Mouse (Mus musculus) gastrocnemius, postnatal 10 days (tissue): ENCODE results near the gene Lamb3. TPM values are rescaled to one million over a fixed set of nuclear protein-coding genes. Genes with fewer than 3 reads are reported as not detected.

ENCODE experiments used
- DNase-seq: peaks from one replicate; pipeline ENCODE4 v3.0.0; 2021; ENCODE audit warnings: mixed read lengths
- total RNA-seq, 2 experiments: library from RNA; stranded (reverse); gene quantifications; 2 replicates each; pipeline ENCODE4 v1.2.3; 2021

Lamb3 gene
- total RNA-seq, 2 experiments from 2014 or later = 1.2 to 2.0 TPM

- DNase-seq = peak; percentile 43
Observed at GRCm38 (mm10) chr1:193382841-193383462, 175.5 kb downstream of the Lamb3 start.

GRCm38 (mm10) chr1:193386136-193386535 is 178.6 kb downstream of the Lamb3 start:
- peak; percentile 91 for DNase-seq

GRCm38 (mm10) chr1:193387241-193387640 is 179.7 kb downstream of the Lamb3 start:
- DNase-seq = no peak

GRCm38 (mm10) chr1:193389505-193389904 is 182.0 kb downstream of the Lamb3 start:
- no peak for DNase-seq

GRCm38 (mm10) chr1:193390004-193390403 is 182.5 kb downstream of the Lamb3 start:
- no peak for DNase-seq

GRCm38 (mm10) chr1:193392266-193392665 is 184.8 kb downstream of the Lamb3 start:
- DNase-seq = no peak

Other genes with a start within 250 kb of the Lamb3 start
- gene Syt14, start 171.9 kb upstream of the Lamb3 start, total RNA-seq = under 1 TPM; 0.59 to 0.61 TPM
- gene Diexf, start 77.4 kb upstream of the Lamb3 start, total RNA-seq = 10 to 100 TPM in 1 of 2 experiments, 1 to 10 TPM in 1; 9.2 to 12.9 TPM
- gene Irf6, start 54.6 kb upstream of the Lamb3 start, total RNA-seq = 1 to 10 TPM; 2.7 to 2.8 TPM
- 1 to 10 TPM; 3.8 to 5.3 TPM for gene A130010J15Rik, start 39.7 kb upstream of the Lamb3 start, total RNA-seq
- 10 to 100 TPM; 20.9 to 24.1 TPM for gene Traf3ip3, start 6.0 kb upstream of the Lamb3 start, total RNA-seq
- gene Hsd11b1, start 56.4 kb downstream of the Lamb3 start, total RNA-seq = 1 to 10 TPM; 4.0 to 4.3 TPM
- 10 to 100 TPM; 24.8 to 30.4 TPM for gene G0s2, start 65.5 kb downstream of the Lamb3 start, total RNA-seq
- gene Camk1g, start 162.6 kb downstream of the Lamb3 start, total RNA-seq = under 1 TPM; 0.42 to 0.47 TPM